Comparison of ENCODE assay signal across 11 mouse cellular contexts in genomic region chr5:140564896-140565295, GRCm38 (mm10). TPM values are rescaled to one million over a fixed set of nuclear protein-coding genes. Genes with fewer than 3 reads are reported as not detected.
DNase-seq lines count a peak whose midpoint lies in the region; ATAC-seq and TF ChIP-seq lines count a peak whose summit lies in the region.
"Had no signal": no experiment of that assay in that cellular context is flagged by ENCODE, and none has a peak within 500 bp of the region (broad histone marks: within the 10 kb centered on the region; RNA-seq: fewer than 3 reads in every experiment).

Gene Grifin, minus strand, starts transcription at chr5:140565071.

- WGBS in heart, embryonic 10.5 days = 70% methylated on average over 4 of the region's 4 CpGs
- WGBS in liver, postnatal 0 days (ENCODE audit: insufficient replicate concordance) = 61% methylated on average over 4 of the region's 4 CpGs
- 79% methylated on average over 4 of the region's 4 CpGs for WGBS in limb, embryonic 10.5 days
- 87% methylated on average over 4 of the region's 4 CpGs for WGBS in stomach, postnatal 0 days

- DNase-seq in heart, embryonic 10.5 days (ENCODE audit: low spot score) = no peak
- DNase-seq in heart, postnatal 25 days (ENCODE audit: low spot score) = no peak
- peak; percentile 86 for DNase-seq in liver
- no peak for DNase-seq in liver, postnatal 0 days
- no peak for DNase-seq in limb, embryonic 10.5 days (ENCODE audit: low spot score)
- DNase-seq in stomach, postnatal 0 days (ENCODE audit: low spot score) = no peak
- no peak for DNase-seq in adrenal gland, adult 2 months
- no peak for DNase-seq in embryo, embryonic 10.5 days (ENCODE audit: low spot score)
- DNase-seq: kidney, adult 11 months had no signal

- H3K27ac ChIP-seq in heart, embryonic 10.5 days = peak within 1 kb of the TSS; percentile 42
- H3K27ac ChIP-seq in liver, postnatal 0 days (ENCODE audit: low read depth) = no peak within 1 kb of the TSS
- 0 out of 2 replicates have a peak within 1 kb of the TSS, but pooled peaks have one; percentile 28 for H3K27ac ChIP-seq in limb, embryonic 10.5 days
- no peak within 1 kb of the TSS; the same call in 1 of the 2 replicates for H3K27ac ChIP-seq in stomach, postnatal 0 days (replicated peaks)

- no peak for TF ChIP-seq EP300 in liver, postnatal 0 days (IDR thresholded peaks at IDR 0.05; ENCODE audit: low read depth)
- no peak for TF ChIP-seq EP300 in stomach, postnatal 0 days (optimal IDR thresholded peaks at IDR 0.05)

- H3K4me1 ChIP-seq in heart, embryonic 10.5 days = peaks cover 36% of the 10 kb centered on the region
- H3K4me1 ChIP-seq in liver, postnatal 0 days (ENCODE audit: insufficient read depth) = peaks cover 13% of the 10 kb centered on the region; the same call in 1 of the 2 replicates
- peaks cover 56% of the 10 kb centered on the region for H3K4me1 ChIP-seq in limb, embryonic 10.5 days
- no peaks in the 10 kb centered on the region for H3K4me1 ChIP-seq in stomach, postnatal 0 days (replicated peaks; ENCODE audit: control insufficient read depth, insufficient read depth)

- H3K4me3 ChIP-seq in heart, embryonic 10.5 days = no peak within 1 kb of the TSS
- H3K4me3 ChIP-seq in liver, postnatal 0 days (ENCODE audit: low read depth, low read length) = no peak within 1 kb of the TSS
- no peak within 1 kb of the TSS for H3K4me3 ChIP-seq in limb, embryonic 10.5 days
- H3K4me3 ChIP-seq in stomach, postnatal 0 days (ENCODE audit: low read depth, low read length) = no peak within 1 kb of the TSS

- intact Hi-C loops in heart, postnatal 25 days (cut with DNase I) = no loop called here

- H3K4me2 ChIP-seq in liver, postnatal 0 days (ENCODE audit: low read depth, low read length) = no peak within 1 kb of the TSS
- H3K4me2 ChIP-seq in stomach, postnatal 0 days (replicated peaks; ENCODE audit: low read depth) = no peak within 1 kb of the TSS

- H3K36me3 ChIP-seq in heart, embryonic 10.5 days = no peaks in the 10 kb centered on the region
- no peaks in the 10 kb centered on the region for H3K36me3 ChIP-seq in liver, postnatal 0 days (replicated peaks; ENCODE audit: insufficient read depth, low read length)
- no peaks in the 10 kb centered on the region for H3K36me3 ChIP-seq in limb, embryonic 10.5 days
- H3K36me3 ChIP-seq in stomach, postnatal 0 days (ENCODE audit: control insufficient read depth, insufficient read depth, low read length) = no peaks in the 10 kb centered on the region

- peaks cover 30% of the 10 kb centered on the region for H3K27me3 ChIP-seq in heart, embryonic 10.5 days (ENCODE audit: insufficient read depth, poor library complexity, severe bottlenecking)
- no peaks in the 10 kb centered on the region for H3K27me3 ChIP-seq in liver, postnatal 0 days (ENCODE audit: insufficient read depth, low read length)
- H3K27me3 ChIP-seq in limb, embryonic 10.5 days (ENCODE audit: low read depth, poor library complexity, severe bottlenecking) = 0 out of 2 replicates have a peak, but pooled peaks cover 4% of the 10 kb centered on the region
- no peaks in the 10 kb centered on the region for H3K27me3 ChIP-seq in stomach, postnatal 0 days (ENCODE audit: control insufficient read depth, insufficient read depth, low read length)

- ATAC-seq in liver, postnatal 0 days = no peak
- peak; percentile 2; the same call in 1 of the 2 replicates for ATAC-seq in stomach, postnatal 0 days (ENCODE audit: low FRiP score, low TSS enrichment)

- H3K9ac ChIP-seq in liver, postnatal 0 days (replicated peaks) = no peak within 1 kb of the TSS
- H3K9ac ChIP-seq in stomach, postnatal 0 days (ENCODE audit: low read length) = peak within 1 kb of the TSS; percentile 13; the same call in 1 of the 2 replicates

- no peak for TF ChIP-seq CTCF in liver, postnatal 0 days (IDR thresholded peaks at IDR 0.05; ENCODE audit: low read depth)
- no peak for TF ChIP-seq CTCF in stomach, postnatal 0 days (IDR thresholded peaks at IDR 0.05; ENCODE audit: low read depth)

- no peaks in the 10 kb centered on the region for H3K9me3 ChIP-seq in heart, embryonic 10.5 days
- no peaks in the 10 kb centered on the region for H3K9me3 ChIP-seq in liver, postnatal 0 days (ENCODE audit: low read length)
- H3K9me3 ChIP-seq in limb, embryonic 10.5 days (replicated peaks) = no peaks in the 10 kb centered on the region
- H3K9me3 ChIP-seq in stomach, postnatal 0 days (ENCODE audit: control insufficient read depth, low read length) = no peaks in the 10 kb centered on the region

RNA-seq across cellular contexts. Expression of gene Grifin, which starts in this region (rescaled TPM):
- not detected in 2 replicates for polyA plus RNA-seq in heart, embryonic 10.5 days (2016; fragmentation: Nextera tagmentation; extraction: Ambion mirVana)
- total RNA-seq in heart, postnatal 25 days (2021) = not detected
- polyA plus RNA-seq in liver, postnatal 0 days (2015; fragmentation: Nextera tagmentation; extraction: Ambion mirVana) = not detected in 2 replicates
- polyA plus RNA-seq in limb, embryonic 10.5 days (2016; fragmentation: Nextera tagmentation; extraction: Ambion mirVana) = not detected in 2 replicates
- polyA plus RNA-seq in stomach, postnatal 0 days (2015; fragmentation: Nextera tagmentation; extraction: Ambion mirVana) = 0.17 TPM in 2 replicates
- not detected for total RNA-seq in adrenal gland, adult 2 months (2021)
- polyA plus RNA-seq in adrenal gland, adult 2 months (2012; rRNA removed) = not detected in 2 replicates
- total RNA-seq: CH12.LX; left cerebral cortex, adult 18-20 months had no signal

Comparison
In these comparisons a context has a peak if more than half of its experiments do, and no peak if none do; other contexts are left out.
1. Peak in ATAC-seq and H3K9ac ChIP-seq in stomach, postnatal 0 days; RNA of the gene not detected or under 1 TPM.
2. H3K27ac ChIP-seq: peak in heart, embryonic 10.5 days (single experiment) and limb, embryonic 10.5 days (single experiment); none in liver, postnatal 0 days (single experiment) and stomach, postnatal 0 days (single experiment).